Mouse (Mus musculus) MEL (cell line): ENCODE data around the gene Ccr4. TPM values are rescaled to one million over a fixed set of nuclear protein-coding genes. Genes with fewer than 3 reads are reported as not detected.

Source experiments
- DNase-seq: peaks from one replicate; pipeline ENCODE4 v3.0.0; 2011; ENCODE audit warnings: low read depth, low spot score
- H3K27ac ChIP-seq: 2 replicates; pipeline ENCODE4 v1.5.1; 2012; ENCODE audit warnings: low read depth, mild to moderate bottlenecking, control low read depth, low read length, moderate library complexity; ENCODE audit not compliant: control insufficient read depth
- H3K27me3 ChIP-seq, 2 experiments: fragments of 150-350 bp in 1 of 2; sonication (generic) in 1 of 2; 2 replicates each; pipeline ENCODE4 v1.6.1; 2012; ENCODE audit warnings: low read length in 2 of 2, mild to moderate bottlenecking in 2 of 2, improper control_type of control experiment in 1 of 2, moderate library complexity in 1 of 2; ENCODE audit not compliant: insufficient read depth in 2 of 2, control insufficient read depth in 1 of 2
- H3K36me3 ChIP-seq, 2 experiments: 2 replicates each; pipeline ENCODE4 v1.6.1; 2012 to 2014; ENCODE audit warnings: low read length in 2 of 2, improper control_type of control experiment in 1 of 2, inconsistent platforms in 1 of 2, mild to moderate bottlenecking in 1 of 2; ENCODE audit not compliant: insufficient read depth in 2 of 2, control insufficient read depth in 1 of 2
- H3K4me1 ChIP-seq, 2 experiments: fragments of 150-350 bp in 1 of 2; sonication (generic) in 1 of 2; 2 replicates each; pipeline ENCODE4 v1.6.1; 2012; ENCODE audit warnings: low read length in 2 of 2, improper control_type of control experiment in 1 of 2, mild to moderate bottlenecking in 1 of 2; ENCODE audit not compliant: insufficient read depth in 2 of 2, control insufficient read depth in 1 of 2
- H3K4me3 ChIP-seq, 2 experiments: fragments of 150-350 bp in 1 of 2; sonication (generic) in 1 of 2; 2 replicates each; pipeline ENCODE4 v1.5.1; 2012; ENCODE audit warnings: low read depth in 2 of 2, low read length in 2 of 2, mild to moderate bottlenecking in 2 of 2, moderate library complexity in 2 of 2, control low read depth in 1 of 2, improper control_type of control experiment in 1 of 2; ENCODE audit not compliant: control insufficient read depth in 1 of 2, insufficient read depth in 1 of 2
- H3K79me2 ChIP-seq: 2 replicates; pipeline ENCODE4 v1.6.1; 2012; ENCODE audit warnings: mild to moderate bottlenecking, low read length, moderate library complexity; ENCODE audit not compliant: control insufficient read depth, poor library complexity, insufficient read depth
- H3K9ac ChIP-seq: 2 replicates; pipeline ENCODE4 v1.6.1; 2012; ENCODE audit warnings: low read depth, mild to moderate bottlenecking, control low read depth, low read length, moderate library complexity; ENCODE audit not compliant: control insufficient read depth, poor library complexity, severe bottlenecking
- H3K9me3 ChIP-seq: fragments of 150-350 bp; sonication (generic); replicated peaks from 2 replicates; pipeline ENCODE4 v1.6.1; 2012; ENCODE audit warnings: mild to moderate bottlenecking, low read length, improper control_type of control experiment, moderate library complexity; ENCODE audit not compliant: insufficient read depth
- BHLHE40 ChIP-seq: IDR thresholded peaks from 2 replicates; pipeline ENCODE4 v1.6.1; 2012; ENCODE audit warnings: low read depth, mild to moderate bottlenecking, inconsistent platforms, low read length, improper control_type of control experiment, borderline replicate concordance
- CHD1 ChIP-seq: IDR thresholded peaks from 2 replicates; pipeline ENCODE4 v1.6.1; 2012; ENCODE audit warnings: low read depth, mild to moderate bottlenecking, inconsistent platforms, low read length, improper control_type of control experiment
- E2F4 ChIP-seq: IDR thresholded peaks from 2 replicates; pipeline ENCODE4 v1.6.1; 2011; ENCODE audit warnings: low read depth, low read length, improper control_type of control experiment, borderline replicate concordance
- ETS1 ChIP-seq: IDR thresholded peaks from 2 replicates; pipeline ENCODE4 v1.6.1; 2012; ENCODE audit warnings: low read depth, mild to moderate bottlenecking, inconsistent platforms, low read length, improper control_type of control experiment, moderate library complexity
- GABPA ChIP-seq: IDR thresholded peaks from 2 replicates; pipeline ENCODE4 v1.6.1; 2012; ENCODE audit warnings: low read depth, mild to moderate bottlenecking, inconsistent platforms, low read length, improper control_type of control experiment, moderate library complexity
- GATA1 ChIP-seq: IDR thresholded peaks from 2 replicates; pipeline ENCODE4 v1.6.1; 2011; ENCODE audit warnings: low read depth, low read length, improper control_type of control experiment
- HCFC1 ChIP-seq: IDR thresholded peaks from 2 replicates; pipeline ENCODE4 v1.6.1; 2012; ENCODE audit warnings: low read depth, mild to moderate bottlenecking, inconsistent platforms, low read length, improper control_type of control experiment, moderate library complexity
- KAT2A ChIP-seq: conservative IDR thresholded peaks from 2 replicates; pipeline ENCODE4 v1.6.1; 2012; ENCODE audit warnings: low read depth, low read length, improper control_type of control experiment, inconsistent platforms
- MEF2A ChIP-seq: IDR thresholded peaks from 2 replicates; pipeline ENCODE4 v1.6.1; 2014; ENCODE audit warnings: low read depth, mild to moderate bottlenecking, inconsistent platforms, low read length, improper control_type of control experiment; ENCODE audit not compliant: poor library complexity, insufficient replicate concordance, severe bottlenecking; ENCODE audit errors: extremely low read depth
- MYB ChIP-seq: IDR thresholded peaks from 2 replicates; pipeline ENCODE4 v1.6.1; 2011; ENCODE audit warnings: mild to moderate bottlenecking, low read depth, low read length, improper control_type of control experiment
- POLR2A ChIP-seq, 2 experiments: IDR thresholded peaks; 2 replicates each; pipeline ENCODE4 v1.6.1; 2011 to 2012; ENCODE audit warnings: low read length in 2 of 2, mild to moderate bottlenecking in 2 of 2, control low read depth in 1 of 2, improper control_type of control experiment in 1 of 2, low read depth in 1 of 2, moderate library complexity in 1 of 2; ENCODE audit not compliant: control insufficient read depth in 1 of 2, insufficient read depth in 1 of 2, poor library complexity in 1 of 2
- POLR2AphosphoS2 ChIP-seq: IDR thresholded peaks from 2 replicates; pipeline ENCODE4 v1.6.1; 2011; ENCODE audit warnings: low read length, improper control_type of control experiment
- RAD21 ChIP-seq: IDR thresholded peaks from 2 replicates; pipeline ENCODE4 v1.6.1; 2011; ENCODE audit warnings: mild to moderate bottlenecking, low read depth, low read length, improper control_type of control experiment
- RCOR1 ChIP-seq: IDR thresholded peaks from 2 replicates; pipeline ENCODE4 v1.6.1; 2012; ENCODE audit warnings: low read depth, mild to moderate bottlenecking, inconsistent platforms, low read length, improper control_type of control experiment
- UBTF ChIP-seq: IDR thresholded peaks from 2 replicates; pipeline ENCODE4 v1.6.1; 2012; ENCODE audit warnings: low read depth, mild to moderate bottlenecking, inconsistent platforms, low read length, improper control_type of control experiment, moderate library complexity, borderline replicate concordance; ENCODE audit not compliant: insufficient read depth
- USF1 ChIP-seq: IDR thresholded peaks from 2 replicates; pipeline ENCODE4 v1.6.1; 2014; ENCODE audit warnings: low read depth, mild to moderate bottlenecking, inconsistent platforms, low read length, improper control_type of control experiment, moderate library complexity
- USF2 ChIP-seq, 2 experiments: IDR thresholded peaks; 2 replicates each; pipeline ENCODE4 v1.6.1; 2011 to 2012; ENCODE audit warnings: improper control_type of control experiment in 2 of 2, low read length in 2 of 2, borderline replicate concordance in 1 of 2, inconsistent platforms in 1 of 2, low read depth in 1 of 2, mild to moderate bottlenecking in 1 of 2; ENCODE audit not compliant: insufficient read depth in 1 of 2
- ZMIZ1 ChIP-seq: IDR thresholded peaks from 2 replicates; pipeline ENCODE4 v1.6.1; 2012; ENCODE audit warnings: low read depth, mild to moderate bottlenecking, inconsistent platforms, low read length, improper control_type of control experiment, moderate library complexity
- ZNF384 ChIP-seq: IDR thresholded peaks from 2 replicates; pipeline ENCODE4 v1.6.1; 2012; ENCODE audit warnings: low read depth, mild to moderate bottlenecking, inconsistent platforms, low read length, improper control_type of control experiment
- polyA plus RNA-seq, 2 experiments: library from polyadenylated mRNA; stranded (reverse) in 1 of 2; unstranded in 1 of 2; fragments of >175 nt in 1 of 2; fragments of >200 nt in 1 of 2; gene quantifications; 2 replicates each; pipeline versions ENCODE4 v1.2.1 to v1.2.4; 2012; ENCODE audit warnings: low replicate concordance in 2 of 2, low read depth in 1 of 2; ENCODE audit not compliant: insufficient read length in 2 of 2, insufficient read depth in 1 of 2, missing spikeins in 1 of 2
- total RNA-seq: library from RNA; depleted of rRNA; stranded (reverse); fragments of 300-350 nt; gene quantifications from 2 replicates; pipeline ENCODE4 v1.2.3, GENCODE M21; 2012

Ccr4 gene
- total and polyA plus RNA-seq, 3 experiments: 0.15 TPM; not detected in 2

DNA sequence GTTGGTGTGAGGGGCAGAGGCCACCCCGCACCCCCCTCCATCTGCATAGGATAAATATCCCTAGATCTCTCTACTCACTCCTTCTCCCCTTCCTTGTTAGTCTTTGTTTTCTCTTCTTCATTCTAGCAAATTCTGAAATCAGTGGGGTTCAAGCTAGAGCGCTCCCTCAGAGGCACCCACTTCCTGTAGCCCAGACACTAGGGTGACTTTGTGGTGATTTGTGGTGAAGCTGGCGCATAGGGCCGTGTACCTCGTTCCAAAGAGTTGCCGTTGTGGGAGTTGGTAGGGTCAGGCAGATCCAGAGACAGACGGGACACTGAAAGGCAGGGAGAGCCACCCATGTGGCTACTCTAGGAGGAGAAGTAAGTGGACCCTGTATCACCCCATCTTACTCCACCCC lies 42.1 kb downstream of the Ccr4 start:
- no peak for DNase-seq
- no peak overlapping the region for H3K27ac ChIP-seq
- no peaks in the 10 kb centered on the region; a peak in 1 of 4 replicates for H3K36me3 ChIP-seq
- H3K27me3 ChIP-seq: no peaks in the 10 kb centered on the region
- no peak overlapping the region for H3K4me3 ChIP-seq
- no peaks in the 10 kb centered on the region for H3K4me1 ChIP-seq
- H3K79me2 ChIP-seq: no peaks in the 10 kb centered on the region
- H3K9ac ChIP-seq: no peak overlapping the region
- no peaks in the 10 kb centered on the region for H3K9me3 ChIP-seq
- no peak for TF ChIP-seq GABPA

DNA sequence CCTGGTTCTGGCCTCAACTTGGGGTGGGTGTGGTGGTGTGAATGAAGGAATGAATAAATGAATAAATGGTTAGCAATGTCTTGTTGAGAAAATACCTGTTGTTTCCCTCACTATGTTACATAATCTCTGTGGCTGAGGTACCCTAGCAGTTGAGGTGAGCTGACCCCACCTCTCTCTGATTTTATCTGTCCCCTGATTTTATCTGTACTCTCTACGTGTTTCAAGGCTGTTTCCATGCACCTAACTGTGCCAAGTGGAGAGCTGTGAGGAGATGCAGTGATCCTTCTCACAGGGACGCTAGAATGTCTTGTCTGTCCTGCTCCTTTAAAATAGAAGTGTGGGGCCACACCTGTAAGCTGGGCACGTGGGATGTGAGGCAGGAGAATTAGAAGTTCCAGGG lies 46.3 kb downstream of the Ccr4 start:
- Histone ChIP-seq H3K79me2 (no peaks in the 10 kb centered on the region), H3K36me3 (no peaks in the 10 kb centered on the region), H3K9me3 (no peaks in the 10 kb centered on the region), H3K4me1 (no peaks in the 10 kb centered on the region), H3K27ac (no peak overlapping the region), H3K4me3 (no peak overlapping the region), H3K27me3 (no peaks in the 10 kb centered on the region), H3K9ac (no peak overlapping the region)
- TF ChIP-seq MYB (no peak), HCFC1 (no peak), ETS1 (no peak), E2F4 (no peak), UBTF (no peak), USF2 (IDR thresholded peaks at IDR 0.05; ENCODE audit: borderline replicate concordance in 1 of 2, insufficient read depth in 1 of 2, low read depth in 1 of 2, low read length in 2 of 2) (no peak)
- DNase-seq: no peak

DNA sequence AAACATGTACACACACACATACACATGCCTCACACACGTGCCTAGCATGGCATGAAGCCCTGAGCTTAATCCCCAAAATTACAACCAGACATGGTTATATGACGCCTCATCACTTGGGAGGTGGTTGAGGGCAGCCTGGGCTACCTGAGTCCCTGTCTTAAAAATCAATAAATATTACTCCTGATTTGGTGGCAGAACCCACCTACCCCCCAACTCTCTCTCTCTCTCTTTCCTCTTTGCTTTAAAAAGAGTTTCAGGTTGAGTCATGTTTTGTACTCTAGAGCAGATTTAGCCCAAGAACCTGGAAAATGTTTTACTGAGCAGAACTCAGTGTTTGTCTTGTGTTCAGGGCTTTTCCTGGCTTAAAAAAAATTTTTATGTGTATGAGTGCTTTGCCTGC lies 49.3 kb downstream of the Ccr4 start:
- H3K9ac ChIP-seq: no peak overlapping the region
- no peaks in the 10 kb centered on the region for H3K79me2 ChIP-seq
- no peak overlapping the region for H3K27ac ChIP-seq
- H3K36me3 ChIP-seq: no peaks in the 10 kb centered on the region
- no peaks in the 10 kb centered on the region for H3K27me3 ChIP-seq
- H3K4me3 ChIP-seq: no peak overlapping the region
- no peaks in the 10 kb centered on the region for H3K9me3 ChIP-seq
- TF ChIP-seq HCFC1 (no peak), MEF2A (no peak), ZNF384 (no peak), POLR2AphosphoS2 (no peak), RCOR1 (no peak), RAD21 (no peak), GATA1 (no peak), USF1 (no peak), POLR2A (IDR thresholded peaks at IDR 0.05; ENCODE audit: control insufficient read depth in 1 of 2, insufficient read depth in 1 of 2, low read depth in 1 of 2, low read length in 2 of 2, poor library complexity in 1 of 2) (no peak), KAT2A (no peak), CHD1 (no peak), BHLHE40 (no peak), ZMIZ1 (no peak)
- DNase-seq: no peak
- no peaks in the 10 kb centered on the region for H3K4me1 ChIP-seq
